Mouse (Mus musculus): ENCODE measurements at regions not wholly inside any gene's neighbourhood (a gene's known extent, or its start where the extent isn't known, plus 50 kb on each side); places are given as distances from the start of the nearest gene placed in this dataset.

DNA sequence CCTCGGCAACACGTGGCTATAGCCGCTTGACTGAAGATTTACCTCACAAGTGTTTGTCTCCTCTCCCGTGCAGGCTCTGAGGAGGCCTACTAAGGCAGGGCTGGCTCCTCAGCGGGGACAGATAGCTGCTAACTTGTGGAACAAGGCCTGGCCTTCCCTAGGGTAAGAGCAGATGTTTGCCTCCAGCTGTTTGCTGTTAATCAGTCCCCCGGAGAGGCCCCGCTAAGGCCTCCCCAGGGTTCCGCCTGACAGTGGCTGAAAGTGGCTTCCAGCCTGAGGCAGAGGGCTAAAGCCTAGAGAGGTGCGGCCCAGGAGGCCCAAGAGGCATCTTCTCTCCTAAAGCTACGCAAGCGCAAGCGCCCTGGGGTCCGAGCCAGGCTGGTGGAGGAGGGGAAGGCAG, 52.1 kb upstream of the Dlx4 start:
- DNase-seq (ENCODE audit: extremely low spot score, low spot score) = no peak
- no peaks in the 10 kb centered on the region for H3K9me3 ChIP-seq
- H3K4me1 ChIP-seq = peaks cover 50% of the 10 kb centered on the region
- H3K27me3 ChIP-seq (ENCODE audit: poor library complexity, severe bottlenecking) = peaks cover 81% of the 10 kb centered on the region
- WGBS = 34% methylated on average over 13 of the region's 13 CpGs
- no peak overlapping the region for H3K4me3 ChIP-seq
- H3K36me3 ChIP-seq (replicated peaks) = no peaks in the 10 kb centered on the region
- peak overlapping the region; percentile 40; the same call in 1 of the 2 replicates for H3K27ac ChIP-seq

- H3K36me3 ChIP-seq (replicated peaks) = no peaks in the 10 kb centered on the region
- H3K4me1 ChIP-seq = peaks cover 52% of the 10 kb centered on the region
- WGBS = 60% methylated on average over 3 of the region's 3 CpGs
- no peaks in the 10 kb centered on the region for H3K9me3 ChIP-seq
- no peak overlapping the region for H3K4me3 ChIP-seq
- DNase-seq (ENCODE audit: extremely low spot score, low spot score) = no peak
- no peak overlapping the region for H3K27ac ChIP-seq
- H3K27me3 ChIP-seq (ENCODE audit: poor library complexity, severe bottlenecking) = peaks cover 97% of the 10 kb centered on the region
These were observed 54.9 kb upstream of the Dlx4 start for GRCm38 (mm10) chr11:95200971-95201370.

GRCm38 (mm10) chr11:95210185-95211030, 50.9 kb upstream of the Tac4 start:
- Histone ChIP-seq H3K9me3 (no peaks in the 10 kb centered on the region), H3K4me3 (peak overlapping the region; percentile 45), H3K36me3 (replicated peaks) (no peaks in the 10 kb centered on the region), H3K4me1 (peaks cover 45% of the 10 kb centered on the region), H3K27ac (peak overlapping the region; percentile 73), H3K27me3 (ENCODE audit: poor library complexity, severe bottlenecking) (peaks cover 75% of the 10 kb centered on the region)
- WGBS = 2% methylated on average over 22 of the region's 22 CpGs
- peak; percentile 71 for DNase-seq (ENCODE audit: extremely low spot score, low spot score)

DNA sequence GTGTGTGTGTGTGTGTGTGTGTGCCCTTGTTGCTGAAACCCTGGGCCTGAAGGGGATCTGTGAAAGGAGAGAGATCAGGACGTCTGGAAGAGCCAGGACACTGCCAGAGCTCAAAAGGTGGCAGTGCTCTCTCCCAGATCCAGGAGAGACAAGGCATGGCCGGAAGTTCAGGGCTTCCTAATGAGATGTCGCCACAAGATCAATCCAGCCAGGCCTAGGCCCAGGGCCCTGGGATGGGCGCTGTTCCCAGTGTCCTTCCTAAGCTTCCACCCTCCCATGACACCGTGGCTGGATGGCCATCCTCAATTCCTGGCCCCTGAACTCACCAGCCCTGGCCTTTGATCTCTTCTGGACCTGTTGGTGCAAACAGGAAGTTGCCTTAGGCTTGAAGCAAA, 50.3 kb upstream of the Tac4 start:
- H3K36me3 ChIP-seq (replicated peaks) = no peaks in the 10 kb centered on the region
- peak overlapping the region; percentile 45 for H3K4me3 ChIP-seq
- peaks cover 75% of the 10 kb centered on the region for H3K27me3 ChIP-seq (ENCODE audit: poor library complexity, severe bottlenecking)
- no peaks in the 10 kb centered on the region for H3K9me3 ChIP-seq
- DNase-seq (ENCODE audit: extremely low spot score, low spot score) = no peak
- peaks cover 39% of the 10 kb centered on the region for H3K4me1 ChIP-seq
- WGBS = 17% methylated on average over 5 of the region's 5 CpGs
- H3K27ac ChIP-seq = peak overlapping the region; percentile 73
